ENCODE assay signal across 20 mouse cellular contexts in the genomic region with DNA sequence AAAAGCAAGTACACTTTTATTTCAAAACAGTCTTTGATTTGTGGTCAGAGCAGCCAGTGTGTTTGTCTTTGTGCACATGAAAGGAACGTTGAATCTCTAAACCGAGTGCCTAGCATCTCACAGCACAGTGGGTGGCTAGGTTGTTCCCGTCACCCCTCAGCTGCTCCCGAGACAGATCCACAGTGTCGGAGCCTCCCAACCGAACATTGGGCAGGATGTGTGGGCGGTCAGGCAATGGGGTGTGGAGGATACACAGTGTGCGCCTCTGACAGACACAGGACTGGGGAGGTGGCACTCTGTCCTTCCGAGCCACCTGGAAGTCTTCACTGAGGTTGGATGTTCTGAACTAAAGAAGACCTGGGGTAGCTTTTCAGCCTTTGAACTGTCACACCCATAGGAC. TPM values are rescaled to one million over a fixed set of nuclear protein-coding genes. Genes with fewer than 3 reads are reported as not detected.
"Had no signal": no experiment of that assay in that cellular context is flagged by ENCODE, and none has a peak within 500 bp of the region (broad histone marks: within the 10 kb centered on the region; RNA-seq: fewer than 3 reads in every experiment).

No protein-coding gene starts in this region.

- ATAC-seq: lung, postnatal 0 days; midbrain, embryonic 13.5 days; midbrain, embryonic 15.5 days had no signal

- H3K27me3 ChIP-seq: lung, embryonic 15.5 days; midbrain, embryonic 13.5 days; midbrain, embryonic 15.5 days; neural tube, embryonic 12.5 days; stomach, embryonic 15.5 days had no signal

- H3K27ac ChIP-seq: lung, embryonic 15.5 days; macrophage; midbrain, embryonic 15.5 days; neural tube, embryonic 12.5 days; stomach, embryonic 15.5 days; stomach, postnatal 0 days had no signal

- H3K9ac ChIP-seq: lung, embryonic 15.5 days; midbrain, embryonic 13.5 days; midbrain, embryonic 15.5 days; neural tube, embryonic 12.5 days; stomach, embryonic 15.5 days had no signal

- H3K4me1 ChIP-seq: lung, embryonic 15.5 days; midbrain, embryonic 13.5 days; midbrain, embryonic 15.5 days; neural tube, embryonic 12.5 days; stomach, embryonic 15.5 days had no signal

- DNase-seq: lung, adult 2 months; lung, postnatal 14 days; lung, postnatal 36 days; right cerebral cortex, postnatal 14 days; thymus, adult 2 months; thymus, postnatal 25 days; thymus, postnatal 4 days had no signal

- H3K4me3 ChIP-seq: lung, embryonic 15.5 days; megakaryocyte, embryonic 14.5 days; midbrain, embryonic 13.5 days; midbrain, embryonic 15.5 days; neural tube, embryonic 12.5 days; stomach, embryonic 15.5 days had no signal

- H3K4me2 ChIP-seq: lung, embryonic 15.5 days; midbrain, embryonic 11.5 days; midbrain, embryonic 13.5 days; midbrain, embryonic 15.5 days; neural tube, embryonic 12.5 days; stomach, embryonic 15.5 days had no signal

- H3K9me3 ChIP-seq: lung, embryonic 15.5 days; midbrain, embryonic 13.5 days; midbrain, embryonic 15.5 days; stomach, embryonic 15.5 days had no signal

RNA-seq across cellular contexts. Expression of gene Dbndd1, which starts 9.6 kb away (rescaled TPM):
- total RNA-seq: megakaryocyte progenitor cell, adult 5-6 weeks; monocyte, adult 5-6 weeks had no signal
- polyA plus RNA-seq: macrophage; spleen, adult 2 months had no signal
